Mouse (Mus musculus) midbrain, postnatal 0 days (tissue): ENCODE results near the gene Tlr2. TPM values are rescaled to one million over a fixed set of nuclear protein-coding genes. Genes with fewer than 3 reads are reported as not detected.

Source experiments
- ATAC-seq: fragments of 200-750 bp; cut with Nextera tagmentation; 2 replicates; pipeline ENCODE4 v1.8.0; 2017; ENCODE audit warnings: moderate number of reproducible peaks, mild to moderate bottlenecking, moderate TSS enrichment, moderate library complexity; ENCODE audit not compliant: low FRiP score
- DNase-seq: peaks from one replicate; pipeline ENCODE4 v3.0.0-alpha.2; 2015; ENCODE audit warnings: low spot score
- H3K27ac ChIP-seq: fragments of 300-500 bp; sonication (generic); 2 replicates; pipeline ENCODE4 v1.5.1; 2014; ENCODE audit warnings: low read depth, mild to moderate bottlenecking, low read length, mixed read lengths
- H3K27me3 ChIP-seq: fragments of 300-500 bp; sonication (generic); 2 replicates; pipeline ENCODE4 v1.6.1; 2014; ENCODE audit warnings: low read length, control low read depth, mixed read lengths; ENCODE audit not compliant: insufficient read depth
- H3K36me3 ChIP-seq: fragments of 300-500 bp; sonication (generic); 2 replicates; pipeline ENCODE4 v1.6.1; 2014; ENCODE audit warnings: low read length, control low read depth, mixed read lengths; ENCODE audit not compliant: insufficient read depth
- H3K4me1 ChIP-seq: fragments of 300-500 bp; sonication (generic); 2 replicates; pipeline ENCODE4 v1.6.1; 2014; ENCODE audit warnings: mild to moderate bottlenecking, control low read depth, antibody characterized with exemption, low read length, mixed read lengths; ENCODE audit not compliant: insufficient read depth
- H3K4me2 ChIP-seq: fragments of 300-500 bp; sonication (generic); 2 replicates; pipeline ENCODE4 v1.6.1; 2014; ENCODE audit warnings: low read depth, mild to moderate bottlenecking, low read length, mixed read lengths; ENCODE audit not compliant: poor library complexity, severe bottlenecking
- H3K4me3 ChIP-seq: fragments of 300-500 bp; sonication (generic); 2 replicates; pipeline ENCODE4 v1.5.1; 2014; ENCODE audit warnings: low read depth, mild to moderate bottlenecking, low read length, moderate library complexity
- H3K9ac ChIP-seq: fragments of 300-500 bp; sonication (generic); replicated peaks from 2 replicates; pipeline ENCODE4 v1.6.1; 2014; ENCODE audit warnings: mild to moderate bottlenecking, low read length, moderate library complexity, mixed read lengths; ENCODE audit not compliant: poor library complexity, severe bottlenecking
- H3K9me3 ChIP-seq: fragments of 300-500 bp; sonication (generic); 2 replicates; pipeline ENCODE4 v1.6.1; 2016; ENCODE audit warnings: low read length, control low read depth
- CTCF ChIP-seq: IDR thresholded peaks from 2 replicates; pipeline ENCODE4 v1.5.1; 2016; ENCODE audit warnings: antibody characterized with exemption, mild to moderate bottlenecking
- WGBS: fragments of 180-500 bp; shearing (Covaris S2); extraction: QIAGEN DNeasy Blood & Tissue Kit; methylation state at CpG from one replicate; pipeline ENCODE4 v1.1.7; 2014; 5-methylcytosine and 5-hydroxymethylcytosine counted together
- polyA plus RNA-seq: library from polyadenylated mRNA; unstranded; fragments of >200 nt; fragmentation: Nextera tagmentation; extraction: Ambion mirVana; gene quantifications from 2 replicates; pipeline ENCODE4 v1.2.1, GENCODE M21; 2015
- total RNA-seq: library from RNA; depleted of rRNA; stranded (reverse); fragments of >200 nt; gene quantifications from 2 replicates; pipeline ENCODE4 v1.2.3, GENCODE M21; 2014

Tlr2 gene
- total and polyA plus RNA-seq, 2 experiments from 2014 or later: 0.99 to 1.2 TPM

DNA sequence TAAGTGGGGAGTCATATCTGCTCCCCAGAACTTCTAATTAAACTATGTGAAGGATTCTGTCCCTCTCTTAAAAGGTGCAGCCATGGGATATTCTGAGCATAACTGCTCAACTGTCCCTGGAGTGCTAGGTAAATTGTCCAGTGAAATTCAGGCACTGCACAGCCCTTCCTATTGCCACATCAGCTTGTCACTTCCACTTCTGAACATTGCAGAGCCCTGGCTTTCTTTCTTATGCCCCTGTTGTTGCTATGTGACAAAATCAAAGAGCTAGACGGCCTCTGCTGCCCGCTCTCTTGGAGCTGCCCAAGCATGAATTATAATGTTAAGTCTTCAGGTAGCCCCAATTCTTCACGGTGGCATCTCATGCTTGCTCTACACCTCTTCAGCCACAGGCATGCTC, 17.5 kb upstream of the Tlr2 start:
- Histone ChIP-seq H3K27ac (no peak overlapping the region), H3K9ac (no peak overlapping the region), H3K4me3 (no peak overlapping the region), H3K4me1 (no peaks in the 10 kb centered on the region), H3K9me3 (no peaks in the 10 kb centered on the region), H3K36me3 (no peaks in the 10 kb centered on the region), H3K4me2 (no peak overlapping the region), H3K27me3 (no peaks in the 10 kb centered on the region)
- no peak for ATAC-seq
- 55% methylated on average over 3 of the region's 3 CpGs for WGBS
- TF ChIP-seq CTCF: no peak
- no peak for DNase-seq

DNA sequence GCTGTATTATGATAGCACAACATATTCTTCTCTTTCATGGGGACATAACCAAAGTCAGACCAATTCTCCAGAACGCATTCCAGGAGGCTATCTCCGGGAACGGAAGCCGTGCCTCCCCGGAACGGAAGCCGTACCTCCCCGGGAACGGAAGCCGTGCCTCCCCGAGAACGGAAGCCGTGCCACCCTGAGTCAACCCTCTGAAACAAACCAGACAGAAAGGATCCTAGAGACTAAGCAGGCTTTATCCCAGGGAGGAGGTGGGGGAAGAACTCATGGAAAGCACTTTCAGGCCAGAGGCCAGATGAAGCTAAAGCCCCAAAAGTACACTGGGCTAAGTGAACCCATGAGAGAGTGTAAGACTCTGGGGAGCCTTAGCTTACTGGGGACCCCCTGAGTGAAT, 16.1 kb upstream of the Tlr2 start:
- no peaks in the 10 kb centered on the region for H3K36me3 ChIP-seq
- ATAC-seq (no peak), DNase-seq (no peak)
- no peak overlapping the region for H3K9ac ChIP-seq
- no peak overlapping the region for H3K27ac ChIP-seq
- WGBS: 97% methylated on average over 13 of the region's 13 CpGs
- H3K4me1 ChIP-seq: no peaks in the 10 kb centered on the region
- TF ChIP-seq CTCF: no peak
- H3K27me3 ChIP-seq: no peaks in the 10 kb centered on the region
- H3K4me2 ChIP-seq: no peak overlapping the region
- no peaks in the 10 kb centered on the region for H3K9me3 ChIP-seq
- H3K4me3 ChIP-seq: no peak overlapping the region

DNA sequence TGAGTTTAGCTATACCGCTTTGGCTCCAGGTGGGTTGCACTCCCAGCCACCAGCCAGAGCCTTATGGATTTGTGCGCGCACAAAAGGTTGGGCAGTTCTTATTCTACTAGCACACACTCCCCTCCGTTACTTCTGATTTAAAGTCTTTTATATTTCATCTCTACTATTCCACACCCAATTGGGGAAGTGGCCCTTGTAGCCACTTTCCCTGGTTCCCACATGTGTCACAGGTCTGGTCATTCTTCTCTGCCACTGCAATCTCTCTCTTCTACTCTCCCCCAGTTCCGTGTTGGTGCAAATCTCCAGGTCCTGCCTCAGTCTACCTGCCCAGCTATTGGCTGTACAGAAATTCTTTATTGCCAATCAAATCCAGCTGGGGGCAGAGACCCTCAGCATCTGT, 14.1 kb upstream of the Tlr2 start:
- 94% methylated on average over 5 of the region's 5 CpGs for WGBS
- ATAC-seq: no peak
- H3K9me3 ChIP-seq: no peaks in the 10 kb centered on the region

DNA sequence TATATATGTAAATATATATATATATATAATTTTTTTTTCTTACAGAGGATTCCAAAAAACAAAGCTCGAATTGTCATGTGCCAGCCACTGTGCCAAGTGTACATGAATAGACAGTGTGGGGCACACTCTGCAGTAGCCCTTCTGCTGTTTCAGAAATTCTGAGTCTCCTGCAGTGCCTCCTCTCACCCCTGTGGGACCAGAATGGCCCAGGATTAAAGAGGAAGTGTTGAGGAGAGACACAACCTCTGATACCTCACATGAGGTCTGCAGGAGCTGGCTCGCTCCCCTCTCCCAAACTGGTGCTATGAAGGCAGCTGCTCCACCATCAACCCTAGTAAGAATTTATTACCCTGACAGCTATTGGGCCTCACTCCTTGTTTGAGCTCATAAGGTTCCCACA, 7.8 kb upstream of the Tlr2 start:
- 86% methylated on average over 2 of the region's 2 CpGs for WGBS

More for the DNA sequence above, 14.1 kb upstream of the Tlr2 start:
- no peak overlapping the region for H3K9ac ChIP-seq
- no peak overlapping the region for H3K4me2 ChIP-seq
- TF ChIP-seq CTCF: no peak
- no peak for DNase-seq
- H3K4me3 ChIP-seq: no peak overlapping the region
- no peaks in the 10 kb centered on the region for H3K4me1 ChIP-seq
- H3K36me3 ChIP-seq: no peaks in the 10 kb centered on the region
- no peak overlapping the region for H3K27ac ChIP-seq
- H3K27me3 ChIP-seq: no peaks in the 10 kb centered on the region

DNA sequence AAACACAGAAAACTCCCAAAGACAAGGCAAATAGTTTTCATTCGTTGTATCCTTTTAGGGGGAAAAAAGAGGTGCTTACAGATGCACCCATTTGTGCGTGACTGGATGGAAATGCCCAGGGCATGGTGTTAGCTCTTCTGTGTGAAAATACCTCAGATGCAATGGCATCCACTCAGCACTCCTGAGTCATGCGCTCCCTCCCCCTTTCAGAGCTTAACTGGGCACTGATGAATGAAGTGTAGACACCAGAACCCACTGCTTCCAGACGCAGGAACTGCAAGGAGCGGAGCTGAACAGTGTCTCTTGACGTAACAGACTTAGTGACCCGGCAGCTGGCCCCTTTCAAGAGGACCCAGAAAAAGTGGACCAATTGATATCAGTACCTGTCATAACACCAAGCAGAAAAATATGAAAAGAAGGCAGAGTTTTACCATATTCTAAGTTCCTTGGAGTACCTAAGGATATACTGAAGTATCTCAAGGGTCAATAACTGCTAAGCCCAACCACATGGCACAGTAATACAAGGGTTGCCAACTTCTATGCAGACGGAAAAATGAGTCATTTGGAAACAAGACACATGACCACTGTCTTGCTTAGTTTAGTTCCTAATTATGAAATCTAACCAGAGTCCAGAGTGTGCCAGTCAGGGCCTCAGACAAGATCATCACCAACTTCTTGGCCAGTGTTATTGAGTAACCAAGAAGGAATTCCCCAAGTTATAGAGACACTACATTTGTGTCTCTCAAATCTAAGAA, 3.4 kb upstream of the Tlr2 start:
- H3K27me3 ChIP-seq: 0 out of 2 replicates have a peak, but pooled peaks cover 1% of the 10 kb centered on the region
- H3K27ac ChIP-seq: no peak overlapping the region
- no peak overlapping the region for H3K9ac ChIP-seq
- no peaks in the 10 kb centered on the region for H3K36me3 ChIP-seq
- DNase-seq (no peak), ATAC-seq (no peak)
- TF ChIP-seq CTCF: no peak
- H3K9me3 ChIP-seq: no peaks in the 10 kb centered on the region
- WGBS: 75% methylated on average over 8 of the region's 8 CpGs
- H3K4me1 ChIP-seq: peaks cover 4% of the 10 kb centered on the region; the same call in 1 of the 2 replicates
- no peak overlapping the region for H3K4me2 ChIP-seq
- no peak overlapping the region for H3K4me3 ChIP-seq

More for the DNA sequence above, 7.8 kb upstream of the Tlr2 start:
- ATAC-seq (no peak), DNase-seq (no peak)
- no peaks in the 10 kb centered on the region for H3K27me3 ChIP-seq
- no peaks in the 10 kb centered on the region for H3K9me3 ChIP-seq
- H3K4me1 ChIP-seq: no peaks in the 10 kb centered on the region
- no peak overlapping the region for H3K4me2 ChIP-seq
- no peak for TF ChIP-seq CTCF
- no peak overlapping the region for H3K27ac ChIP-seq
- no peaks in the 10 kb centered on the region for H3K36me3 ChIP-seq
- H3K4me3 ChIP-seq: no peak overlapping the region
- H3K9ac ChIP-seq: no peak overlapping the region

DNA sequence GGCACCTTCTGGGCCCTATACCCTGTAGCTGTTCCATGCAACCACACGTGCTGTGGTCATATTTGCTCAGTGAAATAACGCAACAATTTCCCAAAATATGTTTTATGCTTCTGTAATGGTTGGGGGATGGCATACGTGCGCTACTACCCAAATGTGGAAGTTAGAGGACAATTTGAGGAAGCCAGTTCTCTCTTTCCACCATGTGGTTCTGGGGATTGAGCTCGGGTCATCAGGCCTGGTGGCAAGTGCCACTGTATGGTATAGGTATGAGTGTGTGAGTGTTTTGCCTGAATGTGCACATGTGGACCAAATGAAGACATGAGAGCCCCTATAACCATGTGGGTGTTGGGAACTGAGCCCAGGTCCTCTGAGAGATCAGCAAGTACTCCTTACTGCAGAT, 2.1 kb downstream of the Tlr2 start:
- no peak for ATAC-seq
- no peak overlapping the region for H3K27ac ChIP-seq
- DNase-seq: no peak
- no peaks in the 10 kb centered on the region for H3K9me3 ChIP-seq
- H3K4me3 ChIP-seq: no peak overlapping the region
- H3K9ac ChIP-seq: no peak overlapping the region
- no peak overlapping the region for H3K4me2 ChIP-seq
- 0 out of 2 replicates have a peak, but pooled peaks cover 3% of the 10 kb centered on the region for H3K27me3 ChIP-seq
- H3K36me3 ChIP-seq: no peaks in the 10 kb centered on the region
- WGBS: 92% methylated on average over 5 of the region's 5 CpGs
- H3K4me1 ChIP-seq: peaks cover 4% of the 10 kb centered on the region; the same call in 1 of the 2 replicates
- no peak for TF ChIP-seq CTCF
